In genomic region chr17:8554219-8554618, GRCm38 (mm10) we compare ENCODE assay signal across 27 mouse cellular contexts. TPM values are rescaled to one million over a fixed set of nuclear protein-coding genes. Genes with fewer than 3 reads are reported as not detected.
DNase-seq lines count a peak whose midpoint lies in the region; ATAC-seq and TF ChIP-seq lines count a peak whose summit lies in the region.
"Had no signal": no experiment of that assay in that cellular context is flagged by ENCODE, and none has a peak within 500 bp of the region (broad histone marks: within the 10 kb centered on the region; RNA-seq: fewer than 3 reads in every experiment).

No protein-coding gene starts in this region.

- ATAC-seq in midbrain, embryonic 13.5 days, result no peak
- ATAC-seq: activated CD4-positive, CD25-positive, alpha-beta regulatory T cell, adult 4 months; forebrain, embryonic 16.5 days; intestine, embryonic 16.5 days had no signal

- 10% methylated on average over 6 of the region's 6 CpGs for WGBS in cerebellum, adult 2 months
- 80% methylated on average over 6 of the region's 6 CpGs for WGBS in midbrain, embryonic 13.5 days

- H3K4me1 ChIP-seq in cerebellum, adult 2 months (ENCODE audit: control insufficient read depth, insufficient read depth, low read length), result peaks cover 74% of the 10 kb centered on the region
- no peaks in the 10 kb centered on the region for H3K4me1 ChIP-seq in midbrain, embryonic 13.5 days (replicated peaks)
- H3K4me1 ChIP-seq: embryonic facial prominence, embryonic 13.5 days; forebrain, embryonic 12.5 days; hindbrain, embryonic 13.5 days had no signal

- no peak overlapping the region for H3K4me3 ChIP-seq in cerebellum, adult 2 months (replicated peaks; ENCODE audit: insufficient read depth, low read depth, low read length)
- no peak overlapping the region for H3K4me3 ChIP-seq in midbrain, embryonic 13.5 days (replicated peaks)
- H3K4me3 ChIP-seq: embryonic facial prominence, embryonic 13.5 days; forebrain, embryonic 12.5 days; heart, embryonic 10.5 days; heart, embryonic 15.5 days; hindbrain, embryonic 13.5 days had no signal

- TF ChIP-seq POLR2A in cerebellum, adult 2 months (IDR thresholded peaks at IDR 0.05; ENCODE audit: borderline replicate concordance, insufficient read depth, low read length), result peak; percentile 24; the same call in 1 of the 2 replicates

- peak overlapping the region; percentile 99 for H3K27ac ChIP-seq in cerebellum, adult 2 months (ENCODE audit: insufficient read depth, low read length)
- H3K27ac ChIP-seq in midbrain, embryonic 13.5 days, result no peak overlapping the region
- H3K27ac ChIP-seq: embryonic facial prominence, embryonic 13.5 days; forebrain, embryonic 12.5 days; heart, embryonic 15.5 days; hindbrain, embryonic 13.5 days had no signal

- no peaks in the 10 kb centered on the region for H3K27me3 ChIP-seq in cerebellum, adult 2 months (ENCODE audit: control insufficient read depth, insufficient read depth, low read length)
- H3K27me3 ChIP-seq in midbrain, embryonic 13.5 days, result no peaks in the 10 kb centered on the region
- H3K27me3 ChIP-seq: forebrain, embryonic 12.5 days; heart, embryonic 15.5 days; hindbrain, embryonic 13.5 days had no signal

- no peak overlapping the region for H3K9ac ChIP-seq in midbrain, embryonic 13.5 days (replicated peaks)
- H3K9ac ChIP-seq: embryonic facial prominence, embryonic 13.5 days; forebrain, embryonic 12.5 days; heart, embryonic 15.5 days; hindbrain, embryonic 13.5 days had no signal

- DNase-seq in left cerebral cortex, postnatal 4 days, result peak; percentile 27
- no peak for DNase-seq in left cerebral cortex, adult 8-10 months (ENCODE audit: low spot score in 2 of 2)
- peak; percentile 92 to 95 for DNase-seq in cerebellum, adult 2 months
- DNase-seq in cerebellum, postnatal 10 days, result peak; percentile 84 to 88
- no peak for DNase-seq in urinary bladder, adult 18-20 months (ENCODE audit: low spot score in 2 of 2)
- no peak for DNase-seq in T-cell, adult 2 months (ENCODE audit: low spot score)
- no peak for DNase-seq in ovary, postnatal 36 days (ENCODE audit: low spot score)
- DNase-seq: adrenal gland, postnatal 14 days; gastrocnemius, postnatal 14 days; heart, postnatal 14 days; kidney, adult 2 months had no signal

- TF ChIP-seq CTCF in cerebellum, adult 2 months (IDR thresholded peaks at IDR 0.05; ENCODE audit: borderline replicate concordance, insufficient read depth, low read depth, low read length), result no peak

- H3K4me2 ChIP-seq in midbrain, embryonic 13.5 days (replicated peaks), result no peak overlapping the region
- H3K4me2 ChIP-seq: embryonic facial prominence, embryonic 13.5 days; forebrain, embryonic 12.5 days; heart, embryonic 15.5 days; hindbrain, embryonic 13.5 days had no signal

- H3K9me3 ChIP-seq in midbrain, embryonic 13.5 days, result no peaks in the 10 kb centered on the region
- H3K9me3 ChIP-seq: embryonic facial prominence, embryonic 13.5 days; forebrain, embryonic 12.5 days; heart, embryonic 10.5 days; heart, embryonic 15.5 days; hindbrain, embryonic 13.5 days had no signal

- no peaks in the 10 kb centered on the region for H3K36me3 ChIP-seq in midbrain, embryonic 13.5 days
- H3K36me3 ChIP-seq: embryonic facial prominence, embryonic 13.5 days; forebrain, embryonic 12.5 days; heart, embryonic 10.5 days; heart, embryonic 15.5 days; hindbrain, embryonic 13.5 days had no signal

- intact Hi-C loops in left cerebral cortex, postnatal 4 days (cut with DNase I), result no loop called here

RNA-seq across cellular contexts. Expression of gene Gm17087, which starts 12.5 kb away (rescaled TPM):
- not detected for total RNA-seq in left cerebral cortex, postnatal 4 days (2021)
- not detected for total RNA-seq in left cerebral cortex, adult 8-10 months (2022)
- polyA plus RNA-seq in cerebellum, adult 2 months (2012; rRNA removed), result not detected in 2 replicates
- not detected in 2 replicates for polyA plus RNA-seq in midbrain, embryonic 13.5 days (2015; fragmentation: Nextera tagmentation; extraction: Ambion mirVana)
- total RNA-seq: adrenal gland, adult 18-20 months; adrenal gland, postnatal 14 days; gastrocnemius, adult 18-20 months; gastrocnemius, postnatal 14 days; granulocyte monocyte progenitor cell, adult 5-6 weeks; heart, postnatal 14 days; hematopoietic stem cell, adult 5-6 weeks; MEL had no signal
- polyA plus RNA-seq: C2C12; embryonic facial prominence, embryonic 13.5 days; forebrain, embryonic 12.5 days; forebrain, embryonic 16.5 days; frontal cortex, adult 2 months; heart, embryonic 10.5 days; heart, embryonic 15.5 days; hindbrain, embryonic 13.5 days; intestine, embryonic 16.5 days; kidney, adult 2 months had no signal

RNA-seq across cellular contexts. Expression of gene Pde10a, which starts 29.0 kb away (rescaled TPM):
- total RNA-seq in left cerebral cortex, postnatal 4 days (2021), result 100 to 1,000 TPM in 1 of 2 experiments, 10 to 100 TPM in 1; 84.9 to 106 TPM
- 100 to 1,000 TPM; 174 to 238 (median 211) TPM for total RNA-seq in left cerebral cortex, adult 8-10 months (2022)
- polyA plus RNA-seq in cerebellum, adult 2 months (2012; rRNA removed), result 31.9 and 40.9 TPM in 2 replicates
- polyA plus RNA-seq in midbrain, embryonic 13.5 days (2015; fragmentation: Nextera tagmentation; extraction: Ambion mirVana), result 12.5 and 12.7 TPM in 2 replicates
- polyA plus RNA-seq: activated CD4-positive, CD25-positive, alpha-beta regulatory T cell, adult 4 months had no signal

Comparison
In these comparisons a context has a peak if more than half of its experiments do, and no peak if none do; other contexts are left out.
1. DNase-seq: peak in left cerebral cortex, postnatal 4 days (single experiment), cerebellum, adult 2 months (2 of 2) and cerebellum, postnatal 10 days (2 of 2); none in left cerebral cortex, adult 8-10 months (0 of 2), urinary bladder, adult 18-20 months (0 of 2), T-cell, adult 2 months (single experiment) and ovary, postnatal 36 days (single experiment).